In the genomic region with DNA sequence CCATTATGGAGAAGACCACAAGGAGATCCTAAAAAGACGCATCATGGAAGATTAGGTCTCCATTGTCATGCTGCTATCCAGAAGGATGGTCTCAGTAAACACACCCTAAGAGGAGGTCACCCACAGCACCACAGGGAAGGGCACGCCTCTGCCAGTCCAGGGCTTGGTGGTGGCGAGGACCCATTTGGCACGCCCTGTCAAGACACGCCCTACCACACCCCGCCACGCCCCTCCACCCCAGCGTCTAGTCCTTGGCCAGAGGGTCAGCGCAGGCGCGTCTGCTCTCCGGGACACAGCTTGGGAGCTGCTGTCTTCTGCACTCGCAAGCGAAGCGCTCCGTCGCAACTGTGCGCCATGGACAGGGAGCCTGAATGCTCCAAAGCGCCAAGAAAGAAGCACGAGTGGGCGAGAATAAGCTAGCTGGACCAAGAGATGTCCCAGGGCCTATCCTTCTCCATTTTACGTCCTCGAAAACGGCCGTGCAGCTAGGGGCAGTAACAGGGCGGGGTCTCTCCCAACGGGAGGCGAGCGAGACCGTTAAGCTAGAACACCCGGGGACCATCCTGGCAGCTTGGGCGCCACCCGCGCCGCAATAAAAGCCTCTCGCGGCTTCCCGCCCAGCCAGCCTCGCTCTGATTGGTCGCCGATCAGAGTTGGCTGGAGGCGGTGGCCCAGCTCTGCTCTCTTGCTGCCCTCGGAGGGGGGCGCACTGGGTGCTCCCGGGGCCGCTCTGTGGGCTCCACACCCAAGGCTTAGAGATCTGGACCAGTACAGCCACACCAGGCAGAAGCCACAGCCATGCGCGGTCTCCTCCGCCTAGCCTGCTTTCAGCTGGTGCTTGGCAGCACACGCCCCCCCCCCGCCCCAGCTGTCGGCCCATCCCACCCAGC, we compare ENCODE assay signal across 8 mouse cellular contexts. TPM values are rescaled to one million over a fixed set of nuclear protein-coding genes. Genes with fewer than 3 reads are reported as not detected.
DNase-seq lines count a peak whose midpoint lies in the region; ATAC-seq and TF ChIP-seq lines count a peak whose summit lies in the region.

No protein-coding gene starts in this region.

- peaks cover 26% of the 10 kb centered on the region; the same call in 1 of the 2 replicates for H3K27me3 ChIP-seq in lung, postnatal 0 days (replicated peaks; ENCODE audit: insufficient read depth, low read length)

- H3K27ac ChIP-seq in lung, postnatal 0 days (ENCODE audit: low read length), result no peak overlapping the region

- H3K9me3 ChIP-seq in lung, postnatal 0 days (ENCODE audit: low read length), result no peaks in the 10 kb centered on the region

- peak overlapping the region; percentile 80 for H3K4me2 ChIP-seq in lung, postnatal 0 days (replicated peaks; ENCODE audit: low read depth, low read length)

- H3K4me1 ChIP-seq in lung, postnatal 0 days (ENCODE audit: insufficient read depth, low read depth, low read length), result peaks cover 6% of the 10 kb centered on the region; the same call in 1 of the 2 replicates

- peak; percentile 85 for DNase-seq in MN1 (ENCODE audit: low spot score)
- DNase-seq in cerebellum, adult 18-20 months, result peak; percentile 83 to 85
- DNase-seq in forelimb bud, embryonic 11.5 days (ENCODE audit: low read depth, low spot score), result peak; percentile 36
- DNase-seq in layer of hippocampus, postnatal 14 days (ENCODE audit: low spot score in 2 of 2), result peak; percentile 86 to 89
- DNase-seq in lung, postnatal 0 days (ENCODE audit: low spot score), result peak; percentile 30
- peak; percentile 58 for DNase-seq in retina, postnatal 7 days (ENCODE audit: low read depth, low spot score)
- DNase-seq in c-Kit-positive CD71-positive TER-119-positive erythroid progenitor cells, embryonic 14.5 days (ENCODE audit: low spot score), result no peak

- H3K4me3 ChIP-seq in lung, postnatal 0 days (ENCODE audit: low read depth, low read length), result peak overlapping the region; percentile 46

- no peak for TF ChIP-seq EP300 in lung, postnatal 0 days (IDR thresholded peaks at IDR 0.05)

- no peaks in the 10 kb centered on the region for H3K36me3 ChIP-seq in lung, postnatal 0 days (ENCODE audit: insufficient read depth, low read length)

- WGBS in lung, postnatal 0 days, result under 1% methylated on average over 45 of the region's 52 CpGs

- TF ChIP-seq CTCF in lung, postnatal 0 days (IDR thresholded peaks at IDR 0.05), result no peak

- ATAC-seq in hematopoietic stem cell, adult 5-6 weeks (replicated peaks in 1 of 2; ENCODE audit: insufficient read depth in 1 of 2, low FRiP score in 2 of 2, low TSS enrichment in 1 of 2, low read depth in 1 of 2, poor library complexity in 2 of 2, severe bottlenecking in 2 of 2), result peak; percentile 46 to 57; a peak in 2 of 4 replicates
- ATAC-seq in lung, postnatal 0 days, result peak; percentile 54

- H3K9ac ChIP-seq in lung, postnatal 0 days (replicated peaks; ENCODE audit: low read depth), result no peak overlapping the region

RNA-seq across cellular contexts. Expression of a gene that starts 1.9 kb away (rescaled TPM):
- 2.2 and 4.5 TPM in 2 replicates for total RNA-seq in hematopoietic stem cell, adult 5-6 weeks (2017)
- total RNA-seq in layer of hippocampus, postnatal 14 days (2021), result 100 to 1,000 TPM; 422 to 450 TPM
- polyA plus RNA-seq in lung, postnatal 0 days (2015; fragmentation: Nextera tagmentation; extraction: Ambion mirVana), result 2.4 TPM in 2 replicates

Comparison
In these comparisons a context has a peak if more than half of its experiments do, and no peak if none do; other contexts are left out.
1. RNA of a gene that starts 1.9 kb away (total RNA-seq): 422 to 450 TPM in layer of hippocampus, postnatal 14 days; 2.2 to 4.5 TPM in hematopoietic stem cell, adult 5-6 weeks; every median in the first group is over 10 times any median in the second.